Mouse (Mus musculus) heart, adult 2 months (tissue): ENCODE data around the gene Osbpl5. TPM values are rescaled to one million over a fixed set of nuclear protein-coding genes. Genes with fewer than 3 reads are reported as not detected.
A peak's percentile ranks its signal among the peaks of the same experiment; 100 is the strongest.

Source experiments
- DNase-seq, 2 experiments: peaks; one replicate each; pipeline ENCODE4 v3.0.0; 2021
- H3K27ac ChIP-seq: fragments of 200-600 bp; 2 replicates; pipeline ENCODE4 v1.8.1; 2022
- H3K27me3 ChIP-seq: fragments of 200-500 bp; 2 replicates; pipeline ENCODE4 v1.6.1; 2012; ENCODE audit warnings: mild to moderate bottlenecking, low read length, inconsistent platforms, mixed read lengths; ENCODE audit not compliant: control insufficient read depth, insufficient read depth
- H3K36me3 ChIP-seq: fragments of 200-500 bp; 2 replicates; pipeline ENCODE4 v1.6.1; 2012; ENCODE audit warnings: low read length, inconsistent platforms; ENCODE audit not compliant: control insufficient read depth, insufficient read depth
- H3K4me1 ChIP-seq: fragments of 200-500 bp; 2 replicates; pipeline ENCODE4 v1.6.1; 2011; ENCODE audit warnings: low read length; ENCODE audit not compliant: control insufficient read depth, insufficient read depth
- H3K4me3 ChIP-seq: fragments of 200-600 bp; 2 replicates; pipeline ENCODE4 v1.8.1; 2022
- H3K79me2 ChIP-seq: fragments of 200-500 bp; replicated peaks from 2 replicates; pipeline ENCODE4 v1.6.1; 2012; ENCODE audit warnings: mild to moderate bottlenecking, inconsistent platforms, low read length, moderate library complexity, mixed read lengths; ENCODE audit not compliant: control insufficient read depth, insufficient read depth
- H3K9ac ChIP-seq: fragments of 200-500 bp; 2 replicates; pipeline ENCODE4 v1.6.1; 2012; ENCODE audit warnings: low read depth, mild to moderate bottlenecking, control low read depth, inconsistent platforms, low read length, mixed read lengths
- CTCF ChIP-seq: fragments of 200-600 bp; IDR thresholded peaks from 2 replicates; pipeline ENCODE4 v1.8.1; 2022; ENCODE audit warnings: antibody characterized with exemption, mild to moderate bottlenecking, moderate library complexity
- EP300 ChIP-seq: fragments of 200-500 bp; IDR thresholded peaks from 2 replicates; pipeline ENCODE4 v1.6.1; 2011; ENCODE audit warnings: low read depth, low read length, control low read depth; ENCODE audit not compliant: insufficient read depth
- POLR2A ChIP-seq: fragments of 200-500 bp; IDR thresholded peaks from 2 replicates; pipeline ENCODE4 v1.6.1; 2011; ENCODE audit warnings: mild to moderate bottlenecking, low read depth, low read length, control low read depth; ENCODE audit not compliant: insufficient read depth
- WGBS: fragments of 180-500 bp; shearing (Covaris S2); methylation state at CpG from one replicate; pipeline ENCODE4 v1.1.7; 2018; 5-methylcytosine and 5-hydroxymethylcytosine counted together
- intact Hi-C: fragments of 180-260 bp; cut with DNase I; formaldehyde crosslinking; loops from one replicate; pipeline ENCODE4 v1.15.1; 2025
- polyA plus RNA-seq: library from polyadenylated mRNA; depleted of rRNA; stranded (reverse); fragments of >200 nt; gene quantifications from 2 replicates; pipeline ENCODE4 v1.2.3, GENCODE M21; 2012
- total RNA-seq, 2 experiments: library from RNA; stranded (reverse); gene quantifications; 2 replicates each; pipeline ENCODE4 v1.2.3; 2021

The Osbpl5 gene
- total and polyA plus RNA-seq, 3 experiments = 14.8 to 21.3 (median 18.0) TPM

DNA sequence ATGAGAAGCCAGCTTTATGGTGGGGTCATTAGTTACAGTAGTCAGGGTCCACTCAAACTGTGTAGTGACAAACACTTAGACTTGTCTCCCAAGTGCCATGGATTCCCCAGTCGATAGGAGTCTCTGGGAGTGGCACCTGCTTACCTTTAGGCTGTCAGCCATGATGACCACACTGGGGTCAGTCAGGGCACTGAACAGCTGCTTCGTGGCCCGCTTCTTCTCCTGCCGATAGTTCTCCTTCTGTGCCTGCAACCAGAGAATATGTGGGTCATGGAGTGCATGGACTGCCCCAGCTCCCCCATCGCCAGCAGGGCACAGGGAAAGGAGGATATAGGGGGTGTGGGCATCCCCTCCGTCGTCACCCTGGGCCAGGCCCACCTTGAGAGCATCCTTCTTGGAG lies 47.4 kb downstream of the Osbpl5 start:
- Histone ChIP-seq H3K36me3 (no peaks in the 10 kb centered on the region), H3K27ac (no peak overlapping the region), H3K4me3 (no peak overlapping the region), H3K27me3 (no peaks in the 10 kb centered on the region), H3K9ac (no peak overlapping the region), H3K79me2 (no peaks in the 10 kb centered on the region), H3K4me1 (no peaks in the 10 kb centered on the region)
- intact Hi-C loops = no loop called here
- 88% methylated on average over 7 of the region's 7 CpGs for WGBS
- TF ChIP-seq EP300 = no peak
- no peak for TF ChIP-seq POLR2A
- TF ChIP-seq CTCF = no peak
- DNase-seq = no peak

DNA sequence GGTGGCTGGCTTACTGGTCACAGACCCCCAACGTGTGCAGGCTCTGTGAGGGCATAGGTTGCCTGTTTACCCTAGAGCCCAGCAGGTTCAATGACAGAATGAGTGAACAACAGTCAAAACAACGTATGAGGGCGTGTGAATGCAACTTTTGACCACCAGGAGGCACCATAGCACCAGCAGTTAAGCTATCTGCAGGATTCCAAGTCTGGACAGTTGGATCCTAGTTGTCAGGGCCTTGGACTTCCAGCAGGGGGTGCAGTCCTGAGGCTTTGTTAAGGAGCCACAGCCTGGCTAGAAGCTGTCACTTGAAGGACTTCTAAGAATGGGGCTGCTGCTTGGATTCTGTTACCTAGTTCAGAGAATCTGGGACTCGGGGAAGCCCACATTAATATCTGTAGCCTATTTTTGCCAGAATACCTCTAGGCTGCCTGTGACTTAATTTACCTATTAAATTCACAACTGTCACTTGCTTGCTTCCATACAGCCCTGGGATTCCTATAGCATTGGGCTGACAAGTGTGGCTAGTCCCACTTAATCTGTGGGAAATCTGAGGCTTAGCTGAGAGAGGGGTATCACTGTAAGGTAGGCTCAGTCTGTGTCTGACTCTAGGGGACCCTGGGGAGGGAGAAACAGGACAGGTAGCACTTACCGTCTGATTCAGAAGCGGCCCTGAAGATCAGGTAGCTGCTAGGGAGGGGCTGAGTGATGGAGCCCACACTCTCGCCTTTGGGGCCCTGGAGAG lies 49.9 kb downstream of the Osbpl5 start:
- 40% methylated on average over 7 of the region's 7 CpGs for WGBS
- no peaks in the 10 kb centered on the region for H3K4me1 ChIP-seq
- intact Hi-C loops = loop anchor here (1.0 kb wide), 2 partner anchors 41 to 57 kb away; no protein-coding TSS in a partner anchor
- H3K9ac ChIP-seq = no peak overlapping the region
- H3K36me3 ChIP-seq = no peaks in the 10 kb centered on the region
- no peaks in the 10 kb centered on the region for H3K27me3 ChIP-seq
- no peaks in the 10 kb centered on the region for H3K79me2 ChIP-seq
- DNase-seq = peak; percentile 88 to 91
- no peak overlapping the region for H3K4me3 ChIP-seq
- H3K27ac ChIP-seq = no peak overlapping the region
- TF ChIP-seq CTCF (peak; percentile 100), EP300 (peak; percentile 99), POLR2A (no peak)

DNA sequence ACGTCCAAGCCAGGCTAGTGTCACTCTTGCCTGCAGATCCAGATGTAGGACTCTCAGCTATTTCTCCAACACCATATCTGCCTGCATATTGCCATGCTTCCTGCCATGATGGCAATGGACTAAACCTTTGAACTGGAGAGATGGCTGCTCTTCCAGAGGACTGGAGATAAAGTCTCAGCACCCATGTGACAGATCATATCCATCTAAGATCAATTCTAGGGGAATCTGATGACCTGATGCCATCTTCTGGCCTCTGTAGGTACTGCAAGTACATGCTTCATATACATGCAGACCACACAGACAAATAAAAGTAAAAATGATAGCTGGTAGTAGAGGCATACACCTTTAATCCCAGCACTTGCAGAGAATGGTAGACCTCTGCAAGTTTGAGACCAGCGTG lies 60.6 kb downstream of the Osbpl5 start:
- H3K27me3 ChIP-seq = no peaks in the 10 kb centered on the region
- H3K4me1 ChIP-seq = peaks cover 1% of the 10 kb centered on the region; the same call in 1 of the 2 replicates
- H3K4me3 ChIP-seq = no peak overlapping the region
- H3K27ac ChIP-seq = no peak overlapping the region
- no peak overlapping the region for H3K9ac ChIP-seq
- intact Hi-C loops = loop anchor here (1.0 to 5.0 kb wide), 2 partner anchors 94 to 112 kb away; partner anchors contain the start of gene Cars
- peak in 1 of 2 experiments; percentile 24 for DNase-seq
- no peaks in the 10 kb centered on the region for H3K36me3 ChIP-seq
- no peaks in the 10 kb centered on the region for H3K79me2 ChIP-seq
- TF ChIP-seq POLR2A (no peak), EP300 (no peak), CTCF (peak; percentile 84)
- WGBS = 82% methylated on average over 2 of the region's 2 CpGs

DNA sequence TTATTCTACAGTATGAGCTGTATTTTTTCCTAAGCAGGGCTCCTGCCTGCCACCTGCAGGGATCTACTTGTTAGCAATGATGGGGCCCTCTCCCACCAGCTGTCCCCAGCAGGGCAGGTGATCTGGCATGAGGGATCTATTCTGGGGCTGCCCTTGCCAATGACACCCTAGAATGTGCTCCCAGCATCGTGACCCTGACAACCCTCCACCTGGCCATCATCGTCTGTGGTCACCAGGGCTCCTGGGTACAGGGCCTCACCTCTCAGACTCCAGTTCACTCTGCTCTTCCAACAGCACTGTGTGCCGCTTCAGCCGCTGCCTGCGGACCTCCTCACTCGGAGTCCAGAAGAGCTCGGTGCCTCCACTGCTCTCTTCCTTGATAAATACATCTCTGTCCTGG lies 62.2 kb downstream of the Osbpl5 start:
- 97% methylated on average over 7 of the region's 7 CpGs for WGBS
- intact Hi-C loops = no loop called here
- no peak overlapping the region for H3K4me3 ChIP-seq
- peaks cover 1% of the 10 kb centered on the region; the same call in 1 of the 2 replicates for H3K4me1 ChIP-seq
- no peak for DNase-seq
- no peak overlapping the region for H3K9ac ChIP-seq
- no peak overlapping the region for H3K27ac ChIP-seq
- H3K79me2 ChIP-seq = no peaks in the 10 kb centered on the region
- no peaks in the 10 kb centered on the region for H3K36me3 ChIP-seq
- no peaks in the 10 kb centered on the region for H3K27me3 ChIP-seq
- TF ChIP-seq CTCF (no peak), EP300 (no peak), POLR2A (no peak)

DNA sequence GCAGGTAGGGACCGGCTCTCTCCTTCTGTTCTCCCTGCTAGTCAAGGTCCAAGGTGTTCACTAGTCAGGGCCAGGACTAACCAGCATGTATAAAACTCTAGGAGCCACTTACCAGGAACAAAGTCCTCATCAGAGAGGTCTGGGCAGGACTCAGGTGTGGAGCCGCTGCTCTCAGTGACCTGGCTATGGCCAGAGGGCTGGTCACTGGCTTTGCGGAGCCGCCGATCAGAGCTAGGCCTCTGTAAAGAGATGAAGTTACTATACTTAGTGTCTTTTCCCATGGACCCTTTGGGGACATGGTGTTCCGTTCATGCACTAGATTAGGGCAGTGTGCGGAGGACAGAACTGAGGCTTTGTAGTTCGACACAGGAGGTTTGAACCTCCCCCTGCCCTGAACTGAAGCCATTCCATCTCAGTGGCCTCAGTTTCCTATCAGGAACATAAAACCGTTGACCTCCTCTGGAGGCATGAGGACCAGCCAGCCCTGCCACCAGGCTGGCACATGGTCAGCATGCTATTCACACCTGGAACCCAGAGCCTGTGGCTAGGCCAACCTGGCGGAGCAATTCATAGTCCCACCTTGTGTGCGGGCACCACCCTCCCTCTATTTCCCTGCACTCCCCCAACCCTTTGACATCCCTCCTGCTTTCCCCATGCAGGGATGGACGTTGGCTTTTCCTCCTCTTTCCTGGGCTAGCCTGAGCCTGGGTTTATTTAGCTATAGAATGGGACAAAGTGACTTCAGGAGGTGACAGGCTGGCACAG lies 63.9 kb downstream of the Osbpl5 start:
- no peak for TF ChIP-seq EP300
- no peak for TF ChIP-seq CTCF
- TF ChIP-seq POLR2A = no peak
- H3K9ac ChIP-seq = no peak overlapping the region

DNA sequence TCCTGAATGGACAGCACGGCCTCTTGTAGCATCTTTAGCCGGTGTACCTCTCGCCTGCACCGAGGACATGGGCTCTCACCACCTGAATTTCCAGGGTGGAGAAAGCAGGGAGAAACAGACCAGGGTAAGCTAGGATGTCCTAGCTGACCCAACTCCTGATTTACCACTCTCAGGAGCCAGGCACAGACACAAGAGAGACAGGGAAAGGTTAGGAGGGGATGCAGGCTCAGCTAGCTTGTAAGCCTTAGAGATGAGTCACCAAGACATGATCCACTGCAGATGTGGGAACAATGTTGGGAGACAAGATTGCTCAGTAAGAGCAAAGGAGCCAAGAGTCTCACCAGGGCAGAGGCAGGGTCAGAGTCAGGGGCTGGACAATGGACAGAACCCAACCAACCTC lies 64.9 kb downstream of the Osbpl5 start:
- Histone ChIP-seq H3K4me1 (peaks cover 1% of the 10 kb centered on the region; the same call in 1 of the 2 replicates), H3K9ac (no peak overlapping the region), H3K27me3 (no peaks in the 10 kb centered on the region), H3K4me3 (no peak overlapping the region), H3K27ac (no peak overlapping the region), H3K36me3 (no peaks in the 10 kb centered on the region), H3K79me2 (no peaks in the 10 kb centered on the region)
- intact Hi-C loops = no loop called here
- peak in 1 of 2 experiments; percentile 16 for DNase-seq
- TF ChIP-seq CTCF (no peak), EP300 (no peak), POLR2A (no peak)
- over 99% methylated on average over 4 of the region's 4 CpGs for WGBS

More for the DNA sequence above, 63.9 kb downstream of the Osbpl5 start:
- 93% methylated on average over 12 of the region's 12 CpGs for WGBS
- peak in 1 of 2 experiments; percentile 11 for DNase-seq
- Histone ChIP-seq H3K4me1 (peaks cover 1% of the 10 kb centered on the region; the same call in 1 of the 2 replicates), H3K27ac (no peak overlapping the region), H3K79me2 (no peaks in the 10 kb centered on the region), H3K27me3 (no peaks in the 10 kb centered on the region), H3K36me3 (no peaks in the 10 kb centered on the region), H3K4me3 (no peak overlapping the region)
- intact Hi-C loops = no loop called here
